Mouse (Mus musculus): ENCODE measurements around the gene Anapc1. TPM values are rescaled to one million over a fixed set of nuclear protein-coding genes. Genes with fewer than 3 reads are reported as not detected.
A peak's percentile ranks its signal among the peaks of the same experiment; 100 is the strongest.

Anapc1 gene
- polyA plus RNA-seq, 1 experiment: 144 TPM

GRCm38 (mm10) chr2:128609286-128609685 lies 77.9 kb downstream of the Anapc1 start:
- Histone ChIP-seq H3K4me3 (ENCODE audit: low read depth, low read length) (no peak overlapping the region), H3K9ac (ENCODE audit: low read depth, poor library complexity, severe bottlenecking) (no peak overlapping the region), H3K4me1 (ENCODE audit: control insufficient read depth, insufficient read depth, low read length) (no peaks in the 10 kb centered on the region), H3K36me3 (ENCODE audit: control insufficient read depth, insufficient read depth, low read length, poor library complexity, severe bottlenecking) (peaks cover 10% of the 10 kb centered on the region), H3K9me3 (replicated peaks; ENCODE audit: control insufficient read depth, insufficient read depth, low read length, poor library complexity, severe bottlenecking) (no peaks in the 10 kb centered on the region), H3K27ac (ENCODE audit: insufficient read depth, low read length) (no peak overlapping the region), H3K27me3 (ENCODE audit: control insufficient read depth, insufficient read depth, low read length, poor library complexity, severe bottlenecking) (no peaks in the 10 kb centered on the region)
- no peak for TF ChIP-seq POLR2A (IDR thresholded peaks at IDR 0.05; ENCODE audit: insufficient read depth, low read length)
- TF ChIP-seq EP300 (IDR thresholded peaks at IDR 0.05; ENCODE audit: insufficient read depth, low read depth, low read length): no peak
- TF ChIP-seq CTCF (IDR thresholded peaks at IDR 0.05; ENCODE audit: low read depth, low read length): no peak

GRCm38 (mm10) chr2:128601534-128601933 lies 85.7 kb downstream of the Anapc1 start:
- H3K9ac ChIP-seq (ENCODE audit: low read depth, poor library complexity, severe bottlenecking): no peak overlapping the region
- H3K36me3 ChIP-seq (ENCODE audit: control insufficient read depth, insufficient read depth, low read length, poor library complexity, severe bottlenecking): no peaks in the 10 kb centered on the region
- H3K27me3 ChIP-seq (ENCODE audit: control insufficient read depth, insufficient read depth, low read length, poor library complexity, severe bottlenecking): no peaks in the 10 kb centered on the region
- TF ChIP-seq CTCF (IDR thresholded peaks at IDR 0.05; ENCODE audit: low read depth, low read length) (no peak), EP300 (IDR thresholded peaks at IDR 0.05; ENCODE audit: insufficient read depth, low read depth, low read length) (no peak)
- H3K4me3 ChIP-seq (ENCODE audit: low read depth, low read length): no peak overlapping the region
- H3K9me3 ChIP-seq (replicated peaks; ENCODE audit: control insufficient read depth, insufficient read depth, low read length, poor library complexity, severe bottlenecking): no peaks in the 10 kb centered on the region
- no peaks in the 10 kb centered on the region for H3K4me1 ChIP-seq (ENCODE audit: control insufficient read depth, insufficient read depth, low read length)
- H3K27ac ChIP-seq (ENCODE audit: insufficient read depth, low read length): no peak overlapping the region

- Histone ChIP-seq H3K9me3 (replicated peaks; ENCODE audit: control insufficient read depth, insufficient read depth, low read length, poor library complexity, severe bottlenecking) (0 out of 2 replicates have a peak, but pooled peaks cover 1% of the 10 kb centered on the region), H3K4me1 (ENCODE audit: control insufficient read depth, insufficient read depth, low read length) (no peaks in the 10 kb centered on the region), H3K27me3 (ENCODE audit: control insufficient read depth, insufficient read depth, low read length, poor library complexity, severe bottlenecking) (no peaks in the 10 kb centered on the region), H3K9ac (ENCODE audit: low read depth, poor library complexity, severe bottlenecking) (no peak overlapping the region), H3K36me3 (ENCODE audit: control insufficient read depth, insufficient read depth, low read length, poor library complexity, severe bottlenecking) (no peaks in the 10 kb centered on the region), H3K4me3 (ENCODE audit: low read depth, low read length) (no peak overlapping the region), H3K27ac (ENCODE audit: insufficient read depth, low read length) (no peak overlapping the region)
- TF ChIP-seq CTCF (IDR thresholded peaks at IDR 0.05; ENCODE audit: low read depth, low read length) (no peak), EP300 (IDR thresholded peaks at IDR 0.05; ENCODE audit: insufficient read depth, low read depth, low read length) (peak; percentile 56; the same call in 1 of the 2 replicates), POLR2A (IDR thresholded peaks at IDR 0.05; ENCODE audit: insufficient read depth, low read length) (no peak)
These were observed 94.9 kb downstream of the Anapc1 start for GRCm38 (mm10) chr2:128592301-128592700.

GRCm38 (mm10) chr2:128590909-128591308 lies 96.3 kb downstream of the Anapc1 start, which contains the start of gene Spdye4c:
Gene Spdye4c (plus strand): TSS chr2:128591209.
- no peak within 1 kb of the TSS for H3K9ac ChIP-seq (ENCODE audit: low read depth, poor library complexity, severe bottlenecking)
- no peaks in the 10 kb centered on the region for H3K27me3 ChIP-seq (ENCODE audit: control insufficient read depth, insufficient read depth, low read length, poor library complexity, severe bottlenecking)
- H3K4me3 ChIP-seq (ENCODE audit: low read depth, low read length): no peak within 1 kb of the TSS
- H3K4me1 ChIP-seq (ENCODE audit: control insufficient read depth, insufficient read depth, low read length): no peaks in the 10 kb centered on the region
- H3K9me3 ChIP-seq (replicated peaks; ENCODE audit: control insufficient read depth, insufficient read depth, low read length, poor library complexity, severe bottlenecking): 0 out of 2 replicates have a peak, but pooled peaks cover 4% of the 10 kb centered on the region
- no peaks in the 10 kb centered on the region for H3K36me3 ChIP-seq (ENCODE audit: control insufficient read depth, insufficient read depth, low read length, poor library complexity, severe bottlenecking)
- no peak within 1 kb of the TSS for H3K27ac ChIP-seq (ENCODE audit: insufficient read depth, low read length)
- TF ChIP-seq POLR2A (IDR thresholded peaks at IDR 0.05; ENCODE audit: insufficient read depth, low read length) (no peak), CTCF (IDR thresholded peaks at IDR 0.05; ENCODE audit: low read depth, low read length) (no peak), EP300 (IDR thresholded peaks at IDR 0.05; ENCODE audit: insufficient read depth, low read depth, low read length) (no peak)

GRCm38 (mm10) chr2:128582881-128583280 lies 104.3 kb downstream of the Anapc1 start:
- H3K36me3 ChIP-seq (ENCODE audit: control insufficient read depth, insufficient read depth, low read length, poor library complexity, severe bottlenecking): no peaks in the 10 kb centered on the region
- TF ChIP-seq POLR2A (IDR thresholded peaks at IDR 0.05; ENCODE audit: insufficient read depth, low read length) (no peak), CTCF (IDR thresholded peaks at IDR 0.05; ENCODE audit: low read depth, low read length) (no peak), EP300 (IDR thresholded peaks at IDR 0.05; ENCODE audit: insufficient read depth, low read depth, low read length) (no peak)
- H3K4me3 ChIP-seq (ENCODE audit: low read depth, low read length): no peak overlapping the region
- no peak overlapping the region for H3K27ac ChIP-seq (ENCODE audit: insufficient read depth, low read length)
- H3K9me3 ChIP-seq (replicated peaks; ENCODE audit: control insufficient read depth, insufficient read depth, low read length, poor library complexity, severe bottlenecking): peaks cover 21% of the 10 kb centered on the region
- H3K9ac ChIP-seq (ENCODE audit: low read depth, poor library complexity, severe bottlenecking): no peak overlapping the region
- no peaks in the 10 kb centered on the region for H3K4me1 ChIP-seq (ENCODE audit: control insufficient read depth, insufficient read depth, low read length)
- no peaks in the 10 kb centered on the region for H3K27me3 ChIP-seq (ENCODE audit: control insufficient read depth, insufficient read depth, low read length, poor library complexity, severe bottlenecking)

- TF ChIP-seq CTCF (IDR thresholded peaks at IDR 0.05; ENCODE audit: low read depth, low read length) (peak; percentile 25), POLR2A (IDR thresholded peaks at IDR 0.05; ENCODE audit: insufficient read depth, low read length) (no peak), EP300 (IDR thresholded peaks at IDR 0.05; ENCODE audit: insufficient read depth, low read depth, low read length) (no peak)
These were observed 114.2 kb downstream of the Anapc1 start for GRCm38 (mm10) chr2:128572726-128573624.

More at GRCm38 (mm10) chr2:128572726-128573624, 114.2 kb downstream of the Anapc1 start:
- Histone ChIP-seq H3K9ac (ENCODE audit: low read depth, poor library complexity, severe bottlenecking) (no peak overlapping the region), H3K27me3 (ENCODE audit: control insufficient read depth, insufficient read depth, low read length, poor library complexity, severe bottlenecking) (no peaks in the 10 kb centered on the region), H3K36me3 (ENCODE audit: control insufficient read depth, insufficient read depth, low read length, poor library complexity, severe bottlenecking) (no peaks in the 10 kb centered on the region), H3K9me3 (replicated peaks; ENCODE audit: control insufficient read depth, insufficient read depth, low read length, poor library complexity, severe bottlenecking) (no peaks in the 10 kb centered on the region), H3K4me3 (ENCODE audit: low read depth, low read length) (no peak overlapping the region), H3K4me1 (ENCODE audit: control insufficient read depth, insufficient read depth, low read length) (no peaks in the 10 kb centered on the region), H3K27ac (ENCODE audit: insufficient read depth, low read length) (no peak overlapping the region)

Measured in ES-Bruce4 (cell line).